Mouse (Mus musculus) midbrain, embryonic 10.5 days (tissue): Measurements from ENCODE around the gene Gpr158. TPM values are rescaled to one million over a fixed set of nuclear protein-coding genes. Genes with fewer than 3 reads are reported as not detected.
A peak's percentile ranks its signal among the peaks of the same experiment; 100 is the strongest.

Experiments
- DNase-seq: peaks from one replicate; pipeline ENCODE4 v3.0.0-alpha.2; 2017; ENCODE audit warnings: low spot score
- H3K27ac ChIP-seq: fragments of 300-500 bp; sonication (generic); replicated peaks from 2 replicates; pipeline ENCODE4 v1.5.1; 2016; ENCODE audit warnings: mild to moderate bottlenecking
- H3K27me3 ChIP-seq: fragments of 300-500 bp; sonication (generic); 2 replicates; pipeline ENCODE4 v1.6.1; 2016; ENCODE audit warnings: low read depth, mild to moderate bottlenecking; ENCODE audit not compliant: poor library complexity, severe bottlenecking
- H3K36me3 ChIP-seq: fragments of 300-500 bp; sonication (generic); 2 replicates; pipeline ENCODE4 v1.6.1; 2016; ENCODE audit warnings: mild to moderate bottlenecking, moderate library complexity
- H3K4me1 ChIP-seq: fragments of 300-500 bp; sonication (generic); 2 replicates; pipeline ENCODE4 v1.6.1; 2016
- H3K4me3 ChIP-seq: fragments of 300-500 bp; sonication (generic); 2 replicates; pipeline ENCODE4 v1.5.1; 2016; ENCODE audit warnings: mild to moderate bottlenecking, moderate library complexity
- H3K9me3 ChIP-seq: fragments of 300-500 bp; sonication (generic); replicated peaks from 2 replicates; pipeline ENCODE4 v1.6.1; 2016; ENCODE audit warnings: mild to moderate bottlenecking
- WGBS: fragments of 180-500 bp; shearing (Covaris S2); methylation state at CpG from one replicate; pipeline ENCODE4 v1.1.7; 2016; 5-methylcytosine and 5-hydroxymethylcytosine counted together
- polyA plus RNA-seq: library from polyadenylated mRNA; unstranded; fragments of >200 nt; fragmentation: Nextera tagmentation; extraction: Ambion mirVana; gene quantifications from 2 replicates; pipeline ENCODE4 v1.2.1, GENCODE M21; 2016

Gene Gpr158
- polyA plus RNA-seq, result 0.16 and 0.27 TPM in 2 replicates

- Histone ChIP-seq H3K27ac (no peak within 1 kb of the TSS), H3K4me1 (peaks cover 16% of the 10 kb centered on the region), H3K36me3 (no peaks in the 10 kb centered on the region), H3K9me3 (no peaks in the 10 kb centered on the region), H3K4me3 (peak within 1 kb of the TSS; percentile 62), H3K27me3 (peaks cover 27% of the 10 kb centered on the region)
- peak; percentile 88 for DNase-seq
- 2% methylated on average over 43 of the region's 43 CpGs for WGBS
These were observed at the start of gene Gpr158 for GRCm38 (mm10) chr2:21367345-21368111. Gene Gpr158 (plus strand): TSS chr2:21367542.

DNA sequence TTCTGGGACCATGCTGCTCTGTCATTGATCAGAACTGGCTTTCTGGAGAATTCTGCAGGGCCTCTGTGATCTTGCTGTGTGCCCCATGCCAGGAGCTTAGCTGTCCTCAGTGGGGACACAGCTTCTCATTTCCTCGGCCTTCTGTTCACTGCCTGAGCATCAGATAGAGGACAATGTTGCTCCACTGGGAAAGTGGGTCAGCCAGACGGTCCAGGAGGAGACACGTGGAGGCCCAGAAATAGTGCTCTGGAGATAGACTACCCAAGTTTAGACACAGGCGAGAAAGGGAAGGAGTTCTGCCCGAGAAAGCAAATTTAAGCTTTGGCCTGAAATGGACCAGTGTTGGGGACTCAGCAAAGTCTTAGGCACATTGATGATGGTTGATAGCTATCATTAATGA is 23.5 kb upstream of the Gpr158 start:
- Histone ChIP-seq H3K9me3 (no peaks in the 10 kb centered on the region), H3K27me3 (no peaks in the 10 kb centered on the region), H3K4me3 (no peak overlapping the region), H3K27ac (no peak overlapping the region), H3K4me1 (no peaks in the 10 kb centered on the region), H3K36me3 (no peaks in the 10 kb centered on the region)
- DNase-seq, result no peak
- WGBS, result 79% methylated on average over 5 of the region's 5 CpGs

DNA sequence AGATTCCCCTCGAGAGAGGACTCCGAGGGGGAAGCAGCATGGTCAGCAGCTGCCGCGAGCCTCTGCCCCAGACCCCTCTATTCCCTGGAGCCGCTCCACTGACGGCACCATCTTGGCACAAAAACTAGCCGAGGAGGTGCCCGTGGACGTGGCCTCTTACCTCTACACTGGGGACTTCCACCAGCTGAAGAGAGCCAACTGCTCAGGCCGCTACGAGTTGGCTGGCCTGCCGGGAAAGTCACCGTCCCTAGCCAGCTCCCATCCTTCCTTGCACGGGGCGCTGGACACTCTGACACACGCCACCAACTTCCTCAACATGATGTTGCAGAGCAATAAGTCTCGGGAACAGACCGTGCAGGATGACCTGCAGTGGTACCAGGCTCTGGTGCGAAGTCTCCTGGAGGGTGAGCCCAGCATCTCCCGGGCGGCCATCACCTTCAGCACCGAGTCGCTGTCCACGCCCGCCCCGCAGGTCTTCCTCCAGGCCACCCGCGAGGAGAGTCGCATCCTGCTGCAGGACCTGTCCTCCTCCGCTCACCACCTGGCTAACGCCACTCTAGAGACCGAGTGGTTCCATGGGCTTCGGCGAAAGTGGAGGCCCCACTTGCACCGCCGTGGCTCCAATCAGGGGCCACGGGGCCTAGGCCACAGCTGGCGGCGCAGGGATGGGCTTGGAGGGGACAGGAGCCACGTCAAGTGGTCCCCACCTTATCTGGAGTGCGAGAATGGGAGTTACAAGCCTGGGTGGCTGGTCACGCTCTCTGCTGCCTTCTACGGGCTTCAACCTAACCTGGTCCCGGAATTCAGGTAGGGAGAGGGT is 1.2 kb downstream of the Gpr158 start:
- Histone ChIP-seq H3K36me3 (no peaks in the 10 kb centered on the region), H3K9me3 (no peaks in the 10 kb centered on the region), H3K4me1 (peaks cover 16% of the 10 kb centered on the region), H3K27me3 (peaks cover 27% of the 10 kb centered on the region), H3K27ac (no peak overlapping the region), H3K4me3 (peak overlapping the region; percentile 62)
- DNase-seq, result peak; percentile 34
- 12% methylated on average over 44 of the region's 44 CpGs for WGBS

GRCm38 (mm10) chr2:21369171-21369485 is 1.8 kb downstream of the Gpr158 start:
- H3K9me3 ChIP-seq, result no peaks in the 10 kb centered on the region
- H3K27me3 ChIP-seq, result peaks cover 27% of the 10 kb centered on the region
- DNase-seq, result no peak
- no peak overlapping the region for H3K27ac ChIP-seq
- 45% methylated on average over 6 of the region's 6 CpGs for WGBS
- no peak overlapping the region for H3K4me3 ChIP-seq
- H3K4me1 ChIP-seq, result peaks cover 16% of the 10 kb centered on the region
- no peaks in the 10 kb centered on the region for H3K36me3 ChIP-seq

DNA sequence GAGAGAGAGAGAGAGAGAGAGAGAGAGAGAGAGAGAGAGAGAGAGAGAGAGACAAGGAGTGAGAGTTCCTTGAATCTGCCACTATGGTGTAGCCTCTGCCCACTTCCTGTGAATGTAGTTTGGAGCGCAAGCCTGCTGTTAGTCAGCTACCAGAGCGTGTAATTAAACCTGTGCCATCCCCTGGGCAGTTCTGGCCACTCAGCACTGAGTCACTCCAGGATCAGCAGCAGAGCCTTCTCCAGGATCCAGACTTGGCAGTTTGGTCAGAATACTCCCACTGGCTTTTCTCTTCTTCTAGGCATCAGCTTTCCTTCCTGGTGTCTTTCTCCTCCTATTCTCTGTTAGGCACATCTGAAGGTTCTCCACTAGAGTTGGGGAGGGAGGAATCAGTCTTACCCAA is 2.2 kb downstream of the Gpr158 start:
- H3K4me3 ChIP-seq, result no peak overlapping the region
- DNase-seq, result no peak
- no peak overlapping the region for H3K27ac ChIP-seq
- peaks cover 27% of the 10 kb centered on the region for H3K27me3 ChIP-seq
- 56% methylated on average over 2 of the region's 2 CpGs for WGBS
- H3K9me3 ChIP-seq, result no peaks in the 10 kb centered on the region
- H3K36me3 ChIP-seq, result no peaks in the 10 kb centered on the region
- H3K4me1 ChIP-seq, result peaks cover 16% of the 10 kb centered on the region

GRCm38 (mm10) chr2:21379516-21379915 is 12.2 kb downstream of the Gpr158 start:
- H3K27me3 ChIP-seq, result no peaks in the 10 kb centered on the region
- H3K36me3 ChIP-seq, result no peaks in the 10 kb centered on the region
- no peak overlapping the region for H3K27ac ChIP-seq
- no peak overlapping the region for H3K4me3 ChIP-seq
- H3K4me1 ChIP-seq, result no peaks in the 10 kb centered on the region
- H3K9me3 ChIP-seq, result no peaks in the 10 kb centered on the region
- 84% methylated on average over 2 of the region's 2 CpGs for WGBS
- DNase-seq, result no peak

DNA sequence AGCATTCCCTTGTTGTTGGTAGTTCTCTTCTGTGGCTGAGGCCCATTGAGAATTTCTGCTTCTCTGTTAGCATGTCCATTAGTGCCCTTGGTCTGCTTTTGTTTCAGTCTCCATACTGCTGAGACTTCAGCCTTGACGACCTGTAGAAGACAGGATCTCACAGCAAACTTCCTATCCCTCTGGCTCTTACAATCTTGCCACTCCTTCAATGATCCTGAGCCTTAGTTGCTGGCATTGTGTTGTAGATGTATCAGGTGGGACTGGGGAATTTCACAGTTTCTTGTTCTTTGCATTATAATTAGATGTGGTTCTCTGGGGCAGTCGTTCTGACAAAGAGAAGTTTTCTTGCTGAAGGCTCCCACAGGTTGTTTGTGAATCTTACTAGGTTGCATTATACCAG is 25.4 kb downstream of the Gpr158 start:
- Histone ChIP-seq H3K27me3 (no peaks in the 10 kb centered on the region), H3K27ac (no peak overlapping the region), H3K4me3 (no peak overlapping the region), H3K36me3 (no peaks in the 10 kb centered on the region), H3K9me3 (no peaks in the 10 kb centered on the region), H3K4me1 (no peaks in the 10 kb centered on the region)
- WGBS, result 19% methylated on average over 2 of the region's 2 CpGs
- DNase-seq, result no peak

- 0 out of 2 replicates have a peak, but pooled peaks cover 3% of the 10 kb centered on the region for H3K4me1 ChIP-seq
- WGBS, result 87% methylated on average over 12 of the region's 12 CpGs
- DNase-seq, result no peak
- no peaks in the 10 kb centered on the region for H3K36me3 ChIP-seq
- H3K9me3 ChIP-seq, result no peaks in the 10 kb centered on the region
- no peak overlapping the region for H3K4me3 ChIP-seq
- H3K27me3 ChIP-seq, result no peaks in the 10 kb centered on the region
- no peak overlapping the region for H3K27ac ChIP-seq
These were observed 30.0 kb downstream of the Gpr158 start for GRCm38 (mm10) chr2:21397347-21397746.

- no peak for DNase-seq
- Histone ChIP-seq H3K27me3 (no peaks in the 10 kb centered on the region), H3K27ac (no peak overlapping the region), H3K36me3 (no peaks in the 10 kb centered on the region), H3K4me3 (no peak overlapping the region), H3K9me3 (no peaks in the 10 kb centered on the region), H3K4me1 (0 out of 2 replicates have a peak, but pooled peaks cover 3% of the 10 kb centered on the region)
- 83% methylated on average over 3 of the region's 3 CpGs for WGBS
These were observed 32.3 kb downstream of the Gpr158 start for GRCm38 (mm10) chr2:21399657-21400056.

DNA sequence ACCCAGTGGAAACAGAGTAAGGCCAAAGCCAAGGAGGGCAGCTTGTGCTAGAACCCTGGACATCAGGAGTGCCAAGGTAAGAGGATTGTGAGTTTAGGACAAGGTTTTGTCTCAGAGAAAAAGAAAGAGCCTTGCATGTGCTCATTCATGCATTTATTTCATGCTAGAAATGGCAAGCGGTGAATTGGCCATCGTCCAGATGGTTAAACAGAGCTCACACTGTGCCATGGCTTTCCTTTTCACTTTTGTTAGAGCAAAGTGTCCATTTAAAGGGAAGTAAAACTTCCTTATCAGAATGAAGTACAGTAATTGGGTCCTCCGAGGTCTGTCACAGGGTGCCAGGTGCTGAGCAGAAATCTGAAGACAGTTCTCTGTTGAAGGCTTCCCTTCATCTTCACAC is 38.3 kb downstream of the Gpr158 start:
- Histone ChIP-seq H3K4me1 (no peaks in the 10 kb centered on the region), H3K27me3 (no peaks in the 10 kb centered on the region), H3K9me3 (no peaks in the 10 kb centered on the region), H3K36me3 (no peaks in the 10 kb centered on the region), H3K27ac (no peak overlapping the region), H3K4me3 (no peak overlapping the region)
- 89% methylated on average over 3 of the region's 3 CpGs for WGBS
- DNase-seq, result no peak

GRCm38 (mm10) chr2:21407443-21407985 is 40.2 kb downstream of the Gpr158 start:
- Histone ChIP-seq H3K4me1 (no peaks in the 10 kb centered on the region), H3K27me3 (no peaks in the 10 kb centered on the region), H3K36me3 (no peaks in the 10 kb centered on the region), H3K27ac (no peak overlapping the region), H3K4me3 (no peak overlapping the region), H3K9me3 (no peaks in the 10 kb centered on the region)
- DNase-seq, result no peak
- 92% methylated on average over 2 of the region's 2 CpGs for WGBS

- no peaks in the 10 kb centered on the region for H3K9me3 ChIP-seq
- no peak overlapping the region for H3K4me3 ChIP-seq
- 80% methylated on average over 3 of the region's 3 CpGs for WGBS
These were observed 41.5 kb downstream of the Gpr158 start for GRCm38 (mm10) chr2:21408821-21409220.

DNA sequence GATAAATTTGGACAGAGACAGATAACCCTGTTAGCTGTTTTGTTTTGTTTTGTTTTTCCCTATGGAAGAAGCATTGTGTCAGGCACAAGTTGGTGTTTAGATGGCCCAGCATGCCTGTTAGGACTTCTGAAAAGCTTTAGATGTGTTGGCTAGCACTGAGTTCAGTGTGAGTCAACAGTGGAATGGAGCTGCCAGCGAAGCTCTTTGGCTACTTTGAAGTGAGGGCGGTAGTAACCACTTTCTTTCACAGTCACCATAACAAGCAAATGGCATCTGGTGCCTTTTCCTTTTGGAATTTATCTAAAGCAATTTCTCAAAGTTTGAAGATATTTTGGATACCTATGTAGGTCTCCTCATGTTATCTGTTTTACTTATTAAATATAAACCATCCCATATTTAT is 62.9 kb downstream of the Gpr158 start:
- Histone ChIP-seq H3K27me3 (no peaks in the 10 kb centered on the region), H3K36me3 (no peaks in the 10 kb centered on the region), H3K27ac (no peak overlapping the region), H3K4me1 (no peaks in the 10 kb centered on the region), H3K4me3 (no peak overlapping the region), H3K9me3 (no peaks in the 10 kb centered on the region)
- 88% methylated on average over 2 of the region's 2 CpGs for WGBS
- no peak for DNase-seq

More at GRCm38 (mm10) chr2:21408821-21409220, 41.5 kb downstream of the Gpr158 start:
- no peaks in the 10 kb centered on the region for H3K36me3 ChIP-seq
- no peaks in the 10 kb centered on the region for H3K27me3 ChIP-seq
- H3K4me1 ChIP-seq, result no peaks in the 10 kb centered on the region
- no peak overlapping the region for H3K27ac ChIP-seq
- DNase-seq, result no peak
